Mouse (Mus musculus): ENCODE data around the gene Spryd3.

DNA sequence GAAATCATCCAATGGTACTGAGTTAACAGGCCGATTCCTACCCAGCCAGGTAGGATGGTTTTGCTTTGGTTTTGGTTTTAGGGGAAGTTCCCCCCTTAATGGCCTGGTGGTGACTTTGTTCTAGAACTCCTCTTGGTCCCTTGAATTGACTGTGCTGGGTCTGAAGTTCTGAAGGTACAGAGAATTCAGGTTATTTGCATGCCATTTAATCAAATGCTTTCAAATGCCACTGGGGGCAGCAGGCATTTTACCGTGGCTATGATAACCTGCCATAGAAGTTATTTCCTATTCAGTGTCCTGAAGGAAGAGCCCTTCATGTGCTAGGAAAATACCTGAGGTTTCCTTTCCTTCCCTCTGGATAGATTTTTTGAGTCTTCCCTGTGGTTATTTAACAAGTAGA, 55.6 kb downstream of the Spryd3 start:
- peak; percentile 13; the same call in 1 of the 2 replicates for TF ChIP-seq CTCF (IDR thresholded peaks at IDR 0.05; ENCODE audit: low read depth)
- TF ChIP-seq EP300 (IDR thresholded peaks at IDR 0.05; ENCODE audit: low read depth), result no peak

Data from heart, postnatal 0 days (tissue).